Mouse (Mus musculus) retina, postnatal 1 day (tissue): ENCODE results near the gene Rftn2.

Source experiments
- DNase-seq: peaks from one replicate; pipeline ENCODE4 v3.0.0-alpha.2; 2012

The Rftn2 gene

GRCm38 (mm10) chr1:55226011-55226857 lies at the start of gene Rftn2:
Rftn2 (minus strand) TSS chr1:55226782.
- peak; percentile 47 for DNase-seq

- no peak for DNase-seq
Measured at GRCm38 (mm10) chr1:55265447-55265846, 38.9 kb upstream of the Rftn2 start.

- DNase-seq: no peak
Measured at GRCm38 (mm10) chr1:55264385-55264784, 37.8 kb upstream of the Rftn2 start.

- no peak for DNase-seq
Measured at GRCm38 (mm10) chr1:55246374-55246773, 19.8 kb upstream of the Rftn2 start.

- DNase-seq: peak; percentile 83
Measured at GRCm38 (mm10) chr1:55239237-55239636, 12.7 kb upstream of the Rftn2 start.

GRCm38 (mm10) chr1:55238496-55238895 lies 11.9 kb upstream of the Rftn2 start:
- DNase-seq: no peak

- peak; percentile 42 for DNase-seq
Measured at GRCm38 (mm10) chr1:55237643-55238161, 11.1 kb upstream of the Rftn2 start.

- DNase-seq: peak; percentile 97
Measured at GRCm38 (mm10) chr1:55236890-55237642, 10.5 kb upstream of the Rftn2 start, which contains the start of gene Mars2. Mars2 (plus strand) TSS chr1:55237177.

- DNase-seq: no peak
Measured at GRCm38 (mm10) chr1:55236487-55236886, 9.9 kb upstream of the Rftn2 start.

- no peak for DNase-seq
Measured at GRCm38 (mm10) chr1:55234910-55235520, 8.4 kb upstream of the Rftn2 start.

- no peak for DNase-seq
Measured at GRCm38 (mm10) chr1:55228256-55228884, 1.8 kb upstream of the Rftn2 start.

- no peak for DNase-seq
Measured at GRCm38 (mm10) chr1:55227376-55227775, 794 bp upstream of the Rftn2 start.

- DNase-seq: peak; percentile 20
Measured at GRCm38 (mm10) chr1:55225398-55225797, 1.2 kb downstream of the Rftn2 start.

GRCm38 (mm10) chr1:55224111-55224510 lies 2.5 kb downstream of the Rftn2 start:
- peak; percentile 16 for DNase-seq

- no peak for DNase-seq
Measured at GRCm38 (mm10) chr1:55223026-55223425, 3.6 kb downstream of the Rftn2 start.

GRCm38 (mm10) chr1:55221352-55221751 lies 5.2 kb downstream of the Rftn2 start:
- DNase-seq: peak; percentile 90

- DNase-seq: no peak
Measured at GRCm38 (mm10) chr1:55217191-55217590, 9.4 kb downstream of the Rftn2 start.

GRCm38 (mm10) chr1:55215185-55215813 lies 11.3 kb downstream of the Rftn2 start:
- no peak for DNase-seq

GRCm38 (mm10) chr1:55213936-55214335 lies 12.6 kb downstream of the Rftn2 start:
- no peak for DNase-seq

GRCm38 (mm10) chr1:55213475-55213874 lies 13.1 kb downstream of the Rftn2 start:
- no peak for DNase-seq

GRCm38 (mm10) chr1:55212771-55213170 lies 13.8 kb downstream of the Rftn2 start:
- DNase-seq: no peak

GRCm38 (mm10) chr1:55211081-55211480 lies 15.5 kb downstream of the Rftn2 start:
- DNase-seq: no peak
